Mouse (Mus musculus): Measurements from ENCODE around the gene Capn3.
A peak's percentile ranks its signal among the peaks of the same experiment; 100 is the strongest.

Capn3 gene

DNA sequence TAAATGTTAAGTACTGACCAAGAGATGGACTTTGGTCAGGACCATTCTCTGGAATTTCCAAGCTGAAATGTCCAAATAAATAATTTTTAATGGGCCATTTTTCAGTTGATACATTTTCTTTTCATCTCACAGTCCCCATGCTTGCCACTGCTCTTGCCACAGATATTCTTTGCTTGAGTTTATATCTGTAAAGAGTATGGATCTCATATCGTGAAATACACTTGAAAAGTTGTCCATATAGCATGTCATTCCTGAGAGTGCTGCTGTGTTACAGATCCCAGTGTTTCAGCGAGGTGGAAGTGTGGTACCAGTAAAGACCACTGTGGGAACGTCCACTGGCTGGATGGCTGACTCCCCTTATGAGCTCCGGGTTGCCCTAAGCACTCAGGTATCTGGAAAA is at the start of gene Capn3:
Gene Capn3 (plus strand): TSS at position 301 of the 400 bp plus-strand sequence.
- DNase-seq, result no peak

DNA sequence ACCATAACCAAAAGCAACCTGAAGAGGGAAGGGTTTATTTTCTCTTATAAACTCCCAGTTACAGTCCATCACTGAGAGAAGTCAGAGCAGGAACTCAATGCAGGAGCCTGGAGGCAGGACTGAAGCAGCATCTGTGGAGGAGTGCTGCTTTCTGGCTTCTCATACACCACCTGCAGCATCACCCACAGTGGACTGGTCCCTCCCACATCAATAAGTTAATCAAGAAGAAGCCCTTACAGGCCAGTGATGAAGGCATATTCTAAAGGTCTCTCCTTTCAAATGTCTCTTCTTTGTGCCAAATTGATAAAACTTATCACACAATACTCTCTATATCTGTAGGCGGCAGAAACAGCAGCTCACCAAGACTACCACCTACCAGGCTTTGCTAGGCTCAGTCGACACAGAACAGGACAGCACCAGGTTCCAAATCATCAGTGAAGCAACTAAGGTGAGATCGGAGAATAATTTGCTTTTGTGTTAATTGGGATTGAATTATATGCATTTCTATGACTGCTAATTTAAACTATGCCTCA is 44.7 kb upstream of the Capn3 start:
- DNase-seq, result no peak

DNA sequence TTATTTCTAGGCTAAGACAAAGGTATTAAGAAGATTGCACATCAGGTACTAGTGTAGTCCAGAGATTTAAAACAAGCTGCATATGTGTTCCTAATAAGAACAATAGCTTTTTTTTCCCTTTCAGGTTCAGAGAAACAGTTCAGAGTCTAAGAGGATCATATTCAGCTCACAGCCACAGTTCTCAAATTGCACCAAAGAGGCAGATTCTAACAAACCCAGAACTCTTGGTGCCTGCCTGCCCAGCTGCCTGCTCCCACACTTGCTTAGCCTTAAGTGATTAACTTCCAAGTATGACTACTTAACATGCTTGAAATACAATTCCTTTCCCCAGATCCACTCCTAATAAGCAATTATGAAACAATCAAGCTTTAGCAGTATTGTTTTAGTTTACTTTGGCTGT is 41.7 kb upstream of the Capn3 start:
- DNase-seq, result no peak

DNA sequence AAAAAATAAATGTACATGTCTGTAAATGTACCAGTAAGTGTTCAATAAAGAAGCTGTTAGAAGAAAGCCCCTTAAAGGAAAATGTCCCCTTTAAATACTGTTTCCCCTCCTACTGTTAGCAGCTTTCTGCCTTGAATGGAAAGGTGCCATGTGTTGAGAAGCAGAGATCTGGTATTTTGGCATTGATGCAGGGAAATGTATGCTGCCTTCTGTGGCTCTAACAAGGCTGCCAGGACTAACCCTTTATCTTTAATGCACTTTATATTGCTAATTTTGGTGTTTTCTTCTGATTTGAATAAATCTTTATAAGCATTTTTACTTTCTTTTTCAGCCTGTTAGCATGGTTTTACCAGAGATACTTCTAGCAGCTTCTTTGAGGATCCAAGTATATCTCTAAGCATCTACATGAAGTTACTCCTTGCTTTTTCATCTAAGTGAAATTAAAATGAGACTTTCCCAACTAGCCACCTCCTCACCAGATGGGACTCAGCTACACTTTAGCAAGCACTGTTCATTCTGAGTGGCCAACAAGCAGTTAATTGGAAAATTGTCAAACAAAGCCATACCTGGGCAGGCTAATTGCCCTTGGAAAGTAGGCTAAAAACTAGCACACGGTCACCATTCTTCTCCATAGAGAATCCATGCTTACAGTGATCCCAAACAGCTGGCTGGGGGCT is 40.9 kb upstream of the Capn3 start:
- no peak for DNase-seq

DNA sequence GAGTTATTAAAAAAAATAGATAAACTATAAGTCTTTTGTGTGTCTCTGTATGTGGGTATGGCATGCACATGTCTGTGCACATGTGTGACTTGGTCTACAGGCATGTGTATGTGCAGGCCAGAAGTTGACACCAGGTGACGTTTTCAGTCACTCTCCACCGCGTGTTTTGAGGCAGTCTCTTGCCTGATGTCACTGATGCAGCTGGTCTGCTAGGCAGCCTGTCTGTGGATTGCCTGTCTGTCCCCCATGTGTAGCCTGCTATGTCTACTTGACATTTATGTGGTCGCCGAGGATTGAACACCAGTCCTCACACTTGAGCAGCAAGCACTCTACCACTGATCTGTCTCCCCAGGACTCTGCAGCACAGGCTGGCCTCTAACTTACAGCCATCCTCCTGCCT is 31.4 kb upstream of the Capn3 start:
- no peak for DNase-seq

DNA sequence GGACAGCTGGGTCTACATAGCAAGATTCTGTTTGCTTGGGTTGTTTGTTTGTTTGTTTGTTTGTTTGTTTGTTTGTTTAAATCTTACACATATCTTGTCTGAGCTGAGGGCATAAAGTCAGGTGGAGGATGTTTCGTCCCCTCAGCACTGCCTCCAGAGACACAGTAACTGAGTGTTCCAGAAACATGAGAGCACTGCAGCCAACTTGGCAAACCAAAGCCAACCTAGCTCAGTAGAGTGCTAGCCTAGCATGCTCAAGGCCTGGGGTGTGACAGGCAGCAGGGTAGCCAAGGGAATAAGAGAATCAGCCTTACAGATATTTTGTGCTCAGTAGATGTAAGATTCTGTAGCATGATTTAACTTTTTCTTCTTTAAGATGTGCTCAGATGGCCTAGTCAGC is 11.3 kb upstream of the Capn3 start:
- DNase-seq, result no peak

DNA sequence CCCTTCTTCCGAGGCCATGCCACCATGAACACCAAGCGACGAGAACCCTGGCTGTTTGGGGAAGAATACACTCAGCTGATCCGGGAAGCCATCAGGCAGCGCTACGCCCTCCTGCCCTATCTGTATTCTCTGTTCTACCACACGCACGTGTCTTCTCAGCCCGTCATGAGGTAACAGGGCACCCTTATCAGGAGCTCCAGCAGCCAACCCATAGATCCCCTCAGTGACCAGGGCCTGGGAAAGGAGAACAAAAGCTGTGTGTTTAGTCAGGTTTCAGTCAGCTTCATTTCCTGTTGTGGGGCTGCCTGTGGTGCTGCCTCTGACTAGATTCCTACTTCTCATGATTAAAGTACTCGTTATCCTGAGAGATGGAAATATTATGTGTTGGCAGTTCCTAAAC is 9.4 kb upstream of the Capn3 start:
- no peak for DNase-seq

DNA sequence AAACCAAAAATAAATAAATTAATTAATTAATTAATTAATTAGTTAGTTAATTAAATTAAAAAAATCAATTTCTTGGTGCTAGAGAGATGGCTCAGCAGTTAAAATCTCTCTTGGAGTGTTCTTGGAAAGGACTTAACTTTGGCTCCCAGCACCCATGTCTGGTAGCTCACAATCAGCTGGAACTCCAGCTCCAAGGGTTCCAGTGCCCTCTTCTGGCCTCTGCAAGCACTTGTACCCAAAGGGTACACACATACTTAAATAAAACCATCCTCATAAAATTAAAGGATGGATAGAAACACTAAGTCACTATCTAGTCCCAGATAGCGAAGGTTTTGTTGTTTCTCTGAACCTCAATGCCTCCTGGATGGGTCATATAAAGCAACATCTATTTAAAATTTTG is 8.5 kb upstream of the Capn3 start:
- DNase-seq, result no peak

DNA sequence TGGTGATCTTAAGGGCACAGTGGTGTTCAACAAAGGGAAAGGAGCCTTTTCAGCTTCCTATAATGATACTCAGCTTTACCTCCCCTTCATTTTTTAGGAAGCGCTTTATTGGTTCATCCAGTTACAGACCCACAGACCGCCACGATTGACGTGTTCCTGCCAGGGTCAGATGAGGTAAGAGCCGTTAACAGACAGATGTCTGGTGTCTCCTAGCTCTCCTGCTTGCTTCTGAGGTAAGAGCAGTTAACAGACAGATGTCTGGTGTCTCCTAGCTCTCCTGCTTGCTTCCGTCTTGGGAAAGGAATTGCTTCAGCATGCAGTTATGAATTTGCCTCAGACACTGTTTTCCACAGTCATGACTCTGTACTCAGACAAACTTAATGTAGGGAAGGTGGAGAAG is 5.1 kb upstream of the Capn3 start:
- DNase-seq, result no peak

DNA sequence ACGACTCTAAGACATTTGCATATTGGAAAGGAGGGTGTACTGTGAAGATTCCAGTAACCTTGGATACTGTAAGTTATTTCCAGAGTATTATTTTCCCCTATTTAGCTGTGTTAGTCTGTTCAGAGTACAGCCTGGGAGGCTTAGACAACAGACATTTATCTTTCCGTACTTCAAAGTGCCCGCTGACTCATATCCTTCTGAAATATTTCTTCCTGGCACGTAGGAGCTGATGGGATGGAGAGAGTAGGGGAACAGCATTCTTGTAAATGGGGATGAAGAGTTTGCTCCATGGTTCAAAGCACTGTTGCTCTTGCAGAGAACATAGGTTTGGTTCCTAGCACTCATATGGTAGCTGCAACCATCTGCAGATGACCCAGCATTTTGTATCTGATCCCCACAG is 3.2 kb upstream of the Capn3 start:
- DNase-seq, result no peak

DNA sequence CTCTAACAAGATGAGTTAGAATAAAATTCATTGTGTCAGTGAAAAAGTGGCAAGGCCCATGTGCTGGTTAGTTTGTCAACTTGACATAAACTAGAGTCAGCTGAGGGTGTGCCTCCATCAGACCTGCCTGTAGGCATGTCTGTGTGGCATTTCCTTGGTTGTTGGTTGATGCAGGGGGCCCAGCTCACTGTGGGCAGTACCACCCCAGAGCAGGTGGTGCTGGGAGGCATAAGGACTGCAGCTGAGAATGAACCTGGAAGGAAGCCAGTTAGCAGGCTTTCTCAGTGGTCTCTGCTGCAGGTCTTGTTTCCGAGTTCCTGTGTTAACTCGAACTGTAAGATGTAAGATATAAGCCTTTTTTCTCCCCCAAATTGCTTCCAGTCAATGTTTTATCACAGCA is 832 bp upstream of the Capn3 start:
- no peak for DNase-seq

DNA sequence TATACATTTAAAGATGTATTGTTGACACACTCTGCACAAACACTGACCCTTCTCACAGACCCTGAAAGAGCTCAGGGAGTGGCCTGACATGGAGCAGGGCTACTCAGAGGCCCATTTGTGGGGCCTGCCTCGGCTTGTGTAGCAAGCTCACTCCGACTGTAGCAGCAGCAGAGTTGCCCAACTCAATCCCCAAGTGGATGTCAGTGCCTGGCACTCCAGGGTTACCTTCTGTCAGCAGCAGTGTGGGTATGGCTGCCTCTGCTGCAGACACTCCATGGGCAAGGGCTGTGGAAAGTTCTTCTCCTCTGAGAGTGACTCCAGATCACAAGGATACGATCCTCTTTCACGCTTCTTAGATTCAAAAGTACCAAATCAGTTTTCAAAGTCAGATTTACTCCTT is 4.4 kb downstream of the Capn3 start:
- no peak for DNase-seq

DNA sequence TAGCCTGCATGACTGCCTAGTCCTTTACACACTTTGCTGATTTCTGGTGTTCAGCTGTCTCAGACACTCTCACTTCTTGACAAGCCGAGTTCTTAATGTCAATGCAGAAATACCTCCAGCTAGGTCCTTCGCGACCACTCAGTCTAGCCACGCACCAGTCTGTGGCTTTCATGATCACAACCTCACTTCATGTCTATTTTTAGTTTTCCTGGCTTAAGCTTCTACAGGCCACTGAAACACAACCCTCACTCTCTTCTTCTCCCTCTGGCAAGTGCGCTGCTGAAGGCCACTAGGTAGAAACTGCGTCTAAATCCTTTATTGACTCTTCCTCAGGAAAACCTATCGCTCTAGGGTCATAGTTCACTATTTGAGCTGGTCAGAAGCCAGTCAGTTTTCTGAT is 7.5 kb downstream of the Capn3 start:
- no peak for DNase-seq

DNA sequence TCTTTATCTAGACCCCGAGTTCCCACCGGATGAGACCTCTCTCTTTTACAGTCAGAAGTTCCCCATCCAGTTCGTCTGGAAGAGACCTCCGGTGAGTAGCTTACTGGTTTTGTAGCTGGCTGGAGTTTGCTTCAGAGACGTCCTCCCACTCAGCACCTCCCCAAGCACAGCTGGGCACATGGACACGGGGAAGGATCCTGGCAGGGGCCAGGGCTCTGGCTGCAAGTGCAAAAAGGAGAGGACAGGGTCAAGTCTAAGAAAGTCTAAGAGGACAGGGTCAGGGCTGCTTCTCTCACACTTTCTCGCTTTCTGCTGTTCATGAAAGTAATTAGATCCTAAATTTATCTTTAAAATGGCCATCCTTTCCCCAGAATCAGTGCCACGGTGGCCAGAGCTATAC is 8.3 kb downstream of the Capn3 start:
- no peak for DNase-seq

DNA sequence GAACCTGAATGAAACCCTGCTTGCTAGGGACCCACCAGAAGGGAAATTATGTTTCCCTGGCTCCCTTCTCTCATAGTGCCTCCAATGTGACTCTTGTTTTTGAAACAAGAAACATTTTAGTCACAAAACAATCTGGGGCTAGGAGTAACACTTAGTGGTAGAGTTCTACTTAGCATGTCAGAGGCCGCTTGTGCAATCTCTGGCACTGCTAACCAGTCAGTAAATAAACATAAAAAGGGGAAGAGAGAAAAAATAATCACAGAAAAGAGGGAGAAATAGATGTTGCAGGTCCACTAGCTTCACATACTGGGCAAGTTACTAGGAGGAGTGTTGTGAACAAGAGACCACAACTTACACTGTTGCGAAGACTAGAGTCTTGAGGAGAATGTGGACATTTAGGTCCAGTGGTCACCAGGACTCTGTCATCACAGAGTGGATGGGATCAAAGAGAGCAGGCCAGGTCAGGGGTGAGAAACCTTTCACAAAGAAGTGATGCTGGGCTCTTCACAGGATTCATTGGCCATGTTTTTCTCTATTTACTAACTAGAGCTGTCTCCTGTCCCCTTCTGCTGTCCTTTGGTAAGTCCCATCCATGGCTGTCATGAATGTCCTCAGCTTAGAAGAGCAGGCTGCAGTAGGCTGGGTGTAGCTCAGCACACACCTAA is 9.0 kb downstream of the Capn3 start:
- DNase-seq, result no peak

DNA sequence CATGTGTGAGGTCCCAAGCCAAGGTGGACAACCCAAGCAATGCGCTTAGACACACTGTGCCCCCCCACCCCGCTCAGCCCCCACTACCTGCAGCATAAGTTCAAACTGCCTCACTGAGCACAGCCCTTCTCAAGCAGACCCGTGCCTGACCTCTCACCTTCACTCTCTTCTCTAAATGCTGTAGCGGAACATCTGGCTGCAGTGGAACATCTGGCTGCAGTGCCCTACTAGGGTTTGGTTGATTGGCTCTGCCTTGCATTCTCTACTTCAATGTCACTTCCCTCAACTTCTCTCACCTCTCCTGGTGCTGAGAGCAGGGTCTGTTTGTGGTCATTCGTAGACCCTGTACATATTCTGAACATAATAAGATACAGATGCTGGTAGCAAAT is 9.6 kb downstream of the Capn3 start:
- DNase-seq, result no peak

DNA sequence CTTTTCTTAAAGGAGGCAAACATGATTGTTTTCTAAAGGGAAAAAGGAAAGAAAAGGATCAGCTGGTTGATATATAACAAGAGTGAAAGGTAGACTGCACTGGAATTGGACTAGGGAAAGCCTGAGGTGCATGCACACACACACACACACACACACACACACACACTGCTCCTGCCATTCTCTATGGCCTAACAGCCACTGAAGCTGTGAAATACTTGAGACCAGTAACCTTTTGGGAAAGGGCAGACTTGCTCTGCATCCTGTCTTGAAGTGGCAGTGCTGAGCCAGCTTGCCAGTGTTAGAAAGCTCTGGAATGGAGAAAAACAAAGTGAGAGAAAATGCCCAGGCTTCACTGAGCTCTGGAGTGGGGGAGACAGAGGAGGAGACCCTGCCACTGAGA is 12.2 kb downstream of the Capn3 start:
- DNase-seq, result no peak

DNA sequence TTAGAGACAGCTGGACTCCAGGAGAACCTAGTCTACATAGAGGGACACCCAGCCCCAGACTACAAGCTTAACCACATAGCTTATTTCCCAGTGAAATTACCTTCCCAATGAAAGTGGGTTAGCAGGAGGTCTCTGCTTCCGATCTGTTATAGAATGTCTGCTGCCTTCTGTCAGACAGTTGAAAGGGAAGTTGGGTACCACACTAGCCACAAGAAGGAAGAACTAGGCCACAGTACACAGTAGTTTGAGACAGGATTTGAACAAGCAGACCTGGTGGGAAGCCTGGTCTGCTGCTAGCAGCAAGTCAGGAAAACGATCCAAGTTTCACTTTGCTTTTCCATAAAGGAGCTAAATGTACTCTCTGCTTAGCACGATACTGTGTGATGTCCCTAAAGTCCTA is 13.4 kb downstream of the Capn3 start:
- DNase-seq, result no peak

DNA sequence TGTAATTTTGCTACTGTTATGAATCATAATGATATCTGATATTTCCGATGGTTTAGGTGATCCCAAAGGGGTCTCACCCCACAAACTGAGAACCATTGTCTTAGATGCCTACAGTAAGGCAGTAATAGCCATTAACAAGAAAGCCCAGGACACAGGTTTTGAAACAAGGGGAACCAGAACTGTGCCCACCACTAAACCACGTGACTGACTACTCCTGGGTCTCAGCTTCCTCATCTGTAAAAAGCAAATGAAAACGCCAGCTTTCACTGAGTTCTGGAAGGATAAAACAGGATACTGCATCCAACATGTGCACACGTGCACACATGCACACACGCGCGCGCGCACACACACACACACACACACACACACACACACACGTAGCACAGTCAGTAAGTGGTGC is 13.9 kb downstream of the Capn3 start:
- DNase-seq, result no peak

DNA sequence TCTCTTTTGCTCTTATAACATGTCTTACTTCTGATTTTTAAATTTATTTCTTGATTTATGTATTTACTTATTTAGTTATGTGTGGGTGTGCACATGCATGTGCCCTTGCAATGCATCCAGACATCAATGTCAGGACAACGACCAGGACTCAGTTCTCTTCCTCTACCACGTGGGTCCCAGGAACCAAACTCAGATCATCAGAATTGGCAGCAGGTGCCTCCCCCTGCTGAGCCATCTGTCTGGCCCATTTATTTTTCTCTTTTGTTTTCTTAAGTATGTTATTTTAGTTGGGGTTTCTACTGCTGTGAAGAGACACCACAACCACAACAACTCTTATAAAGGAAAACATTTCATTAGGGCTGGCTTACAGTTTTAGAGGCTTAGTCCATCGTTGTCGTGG is 15.0 kb downstream of the Capn3 start:
- DNase-seq, result no peak

DNA sequence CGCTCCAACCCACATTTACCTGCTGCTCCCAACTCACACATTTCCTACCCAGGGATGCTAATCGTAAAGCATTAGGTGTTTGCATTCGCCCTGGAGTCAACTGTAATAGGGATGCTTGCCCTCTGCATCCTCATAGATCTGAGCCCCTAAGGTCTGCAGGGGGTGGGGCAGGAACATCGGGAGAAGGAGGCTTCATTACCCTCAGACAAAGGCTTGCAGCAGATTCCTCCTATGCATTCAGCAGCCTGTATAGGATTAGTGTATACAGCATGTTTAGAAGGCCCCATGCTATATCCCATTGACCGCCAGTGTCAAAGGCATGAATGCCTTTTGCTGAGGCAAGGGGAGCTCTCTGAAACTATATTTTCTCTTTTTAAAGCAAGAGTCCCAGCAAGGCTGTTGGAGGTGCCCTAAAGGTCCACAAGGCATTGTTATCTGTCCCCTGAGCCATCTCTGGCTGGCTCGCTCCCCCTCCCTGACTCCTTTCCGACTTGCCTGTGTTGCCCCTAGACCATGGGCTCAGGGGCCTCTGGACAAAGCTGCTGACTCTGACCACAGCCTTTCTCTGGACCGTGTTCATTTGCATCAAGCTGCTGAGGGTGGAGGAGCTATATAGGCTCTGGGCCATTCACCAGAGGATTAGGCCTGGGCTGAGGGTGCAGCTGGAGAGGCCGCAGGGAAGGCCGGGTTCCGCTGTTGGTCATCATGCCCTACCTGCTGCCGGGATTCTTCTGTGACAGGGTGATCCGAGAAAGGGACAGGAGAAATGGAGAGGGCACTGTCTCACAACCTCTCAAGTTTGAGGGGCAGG is 20.7 kb downstream of the Capn3 start:
- DNase-seq, result no peak

DNA sequence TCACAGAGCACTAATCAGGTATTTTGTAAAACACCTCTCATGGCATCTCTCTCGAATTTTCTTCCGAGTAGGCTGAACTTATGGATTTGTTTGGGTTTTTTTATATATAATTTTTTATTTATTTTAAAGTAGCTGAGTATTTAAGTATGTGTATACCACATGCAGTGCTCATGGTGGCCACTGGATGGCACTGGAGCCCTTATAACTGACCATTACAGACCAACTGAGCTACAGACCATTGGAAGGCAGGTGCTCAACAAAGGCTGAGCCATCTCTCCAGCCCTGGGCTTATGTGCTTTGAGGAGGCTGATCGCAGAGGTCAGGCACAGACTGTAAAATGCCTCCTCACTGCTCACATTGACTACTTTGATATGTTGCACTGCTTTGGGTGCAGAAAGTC is 22.8 kb downstream of the Capn3 start:
- peak; percentile 89 to 90 for DNase-seq

DNA sequence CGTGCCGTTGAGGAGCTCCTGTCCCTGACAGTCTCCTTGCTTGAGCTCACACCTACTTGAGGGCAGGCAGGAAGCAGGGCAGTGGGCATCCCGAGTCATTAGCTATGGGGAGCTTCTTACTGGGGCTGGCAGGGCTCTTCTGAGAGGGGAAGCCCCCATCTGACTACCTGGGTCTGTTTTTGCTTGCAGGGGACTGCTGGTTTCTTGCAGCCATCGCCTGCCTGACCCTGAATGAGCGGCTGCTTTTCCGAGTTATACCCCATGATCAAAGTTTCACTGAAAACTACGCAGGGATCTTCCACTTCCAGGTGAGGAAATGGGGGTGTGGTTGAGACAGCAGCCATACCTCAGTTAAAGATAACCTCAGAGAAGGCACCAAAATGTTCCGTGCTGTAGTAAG is 26.1 kb downstream of the Capn3 start:
- no peak for DNase-seq
